Mouse (Mus musculus) stomach, postnatal 0 days (tissue): ENCODE measurements at regions not wholly inside any gene's neighbourhood (a gene's known extent, or its start where the extent isn't known, plus 50 kb on each side); places are given as distances from the start of the nearest gene placed in this dataset.
"Not testable (repeated sequence)": the region's sequence is repeated elsewhere in the genome, so short reads cannot be mapped to it uniquely, and the experiment has no call there.

ENCODE experiments used
- ATAC-seq: fragments of 200-750 bp; cut with Nextera tagmentation; 2 replicates; pipeline ENCODE4 v1.8.0; 2017; ENCODE audit not compliant: low FRiP score, low TSS enrichment
- DNase-seq: peaks from one replicate; pipeline ENCODE4 v3.0.0-alpha.2; 2016; ENCODE audit warnings: low spot score
- H3K27ac ChIP-seq: fragments of 300-500 bp; sonication (generic); replicated peaks from 2 replicates; pipeline ENCODE4 v1.5.1; 2014; ENCODE audit warnings: mild to moderate bottlenecking, control low read depth
- H3K27me3 ChIP-seq: fragments of 300-500 bp; sonication (generic); 2 replicates; pipeline ENCODE4 v1.6.1; 2014; ENCODE audit warnings: low read length; ENCODE audit not compliant: control insufficient read depth, insufficient read depth
- H3K36me3 ChIP-seq: fragments of 300-500 bp; sonication (generic); 2 replicates; pipeline ENCODE4 v1.6.1; 2014; ENCODE audit warnings: low read length, mixed read lengths; ENCODE audit not compliant: control insufficient read depth, insufficient read depth
- H3K4me1 ChIP-seq: fragments of 300-500 bp; sonication (generic); replicated peaks from 2 replicates; pipeline ENCODE4 v1.6.1; 2014; ENCODE audit warnings: antibody characterized with exemption; ENCODE audit not compliant: control insufficient read depth, insufficient read depth
- H3K4me2 ChIP-seq: fragments of 300-500 bp; sonication (generic); replicated peaks from 2 replicates; pipeline ENCODE4 v1.6.1; 2014; ENCODE audit warnings: low read depth, mild to moderate bottlenecking, control low read depth, moderate library complexity
- H3K4me3 ChIP-seq: fragments of 300-500 bp; sonication (generic); 2 replicates; pipeline ENCODE4 v1.5.1; 2014; ENCODE audit warnings: low read depth, low read length, control low read depth
- H3K9ac ChIP-seq: fragments of 300-500 bp; sonication (generic); 2 replicates; pipeline ENCODE4 v1.6.1; 2014; ENCODE audit warnings: mild to moderate bottlenecking, low read length, control low read depth, mixed read lengths
- H3K9me3 ChIP-seq: fragments of 300-500 bp; sonication (generic); 2 replicates; pipeline ENCODE4 v1.6.1; 2016; ENCODE audit warnings: low read length; ENCODE audit not compliant: control insufficient read depth
- CTCF ChIP-seq: IDR thresholded peaks from 2 replicates; pipeline ENCODE4 v1.5.1; 2016; ENCODE audit warnings: antibody characterized with exemption, low read depth, mild to moderate bottlenecking, moderate library complexity
- EP300 ChIP-seq: optimal IDR thresholded peaks from 2 replicates; pipeline ENCODE3; 2016; ENCODE audit warnings: antibody characterized with exemption
- WGBS: fragments of 180-500 bp; shearing (Covaris S2); extraction: QIAGEN DNeasy Blood & Tissue Kit; methylation state at CpG from one replicate; pipeline ENCODE4 v1.1.7; 2014; 5-methylcytosine and 5-hydroxymethylcytosine counted together

DNA sequence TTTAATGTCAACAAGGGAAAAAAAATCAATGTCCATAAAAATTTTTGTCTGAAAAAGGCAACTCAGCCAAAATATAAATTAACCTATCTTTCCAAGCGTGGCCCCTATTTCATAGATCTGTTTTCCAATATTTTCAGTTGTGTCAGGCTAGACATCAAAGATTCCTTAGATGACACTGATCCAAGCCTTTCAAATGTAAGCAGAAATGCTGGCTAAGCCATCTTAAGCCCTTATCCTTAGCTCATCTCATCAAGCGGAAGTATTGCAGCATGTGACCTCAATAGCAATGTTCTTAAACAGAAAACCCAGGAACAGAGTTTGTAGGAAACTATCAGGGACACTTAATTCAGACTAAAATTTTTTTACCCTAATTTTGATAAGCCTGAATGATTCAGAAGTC is 327.8 kb upstream of the Cypt12 start:
- no peaks in the 10 kb centered on the region for H3K9me3 ChIP-seq
- DNase-seq (no peak), ATAC-seq (no peak)
- H3K27me3 ChIP-seq, result no peaks in the 10 kb centered on the region
- no peaks in the 10 kb centered on the region for H3K4me1 ChIP-seq
- no peaks in the 10 kb centered on the region for H3K36me3 ChIP-seq
- H3K27ac ChIP-seq, result no peak overlapping the region
- TF ChIP-seq CTCF, result no peak
- no peak for TF ChIP-seq EP300
- 69% methylated on average over 2 of the region's 2 CpGs for WGBS
- H3K9ac ChIP-seq, result no peak overlapping the region
- H3K4me3 ChIP-seq, result no peak overlapping the region
- H3K4me2 ChIP-seq, result no peak overlapping the region

DNA sequence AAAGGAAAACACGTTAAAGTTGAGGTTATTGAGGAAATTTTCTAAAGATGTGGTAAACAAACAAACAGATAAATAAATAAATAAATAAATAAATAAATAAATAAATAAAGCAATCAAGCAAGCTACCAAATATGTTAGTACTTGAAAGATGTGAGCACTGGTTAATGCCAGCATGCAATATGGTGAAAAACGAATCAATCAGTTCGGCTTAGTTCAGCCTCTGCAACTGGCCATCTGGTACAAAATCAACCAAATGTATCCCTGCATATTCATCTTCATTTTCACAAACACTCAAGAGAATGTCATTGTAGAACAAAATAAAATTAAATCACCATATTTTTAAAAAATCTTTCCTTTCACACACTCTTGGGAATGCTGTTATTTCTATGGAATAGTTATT is 315.7 kb upstream of the Cypt12 start:
- no peak overlapping the region for H3K9ac ChIP-seq
- WGBS, result 77% methylated on average over 3 of the region's 3 CpGs
- H3K4me1 ChIP-seq, result no peaks in the 10 kb centered on the region
- no peaks in the 10 kb centered on the region for H3K9me3 ChIP-seq
- no peak overlapping the region for H3K4me2 ChIP-seq
- DNase-seq (no peak), ATAC-seq (no peak)
- H3K27ac ChIP-seq, result no peak overlapping the region
- no peak overlapping the region for H3K4me3 ChIP-seq
- TF ChIP-seq EP300 (no peak), CTCF (no peak)
- no peaks in the 10 kb centered on the region for H3K27me3 ChIP-seq
- no peaks in the 10 kb centered on the region for H3K36me3 ChIP-seq

DNA sequence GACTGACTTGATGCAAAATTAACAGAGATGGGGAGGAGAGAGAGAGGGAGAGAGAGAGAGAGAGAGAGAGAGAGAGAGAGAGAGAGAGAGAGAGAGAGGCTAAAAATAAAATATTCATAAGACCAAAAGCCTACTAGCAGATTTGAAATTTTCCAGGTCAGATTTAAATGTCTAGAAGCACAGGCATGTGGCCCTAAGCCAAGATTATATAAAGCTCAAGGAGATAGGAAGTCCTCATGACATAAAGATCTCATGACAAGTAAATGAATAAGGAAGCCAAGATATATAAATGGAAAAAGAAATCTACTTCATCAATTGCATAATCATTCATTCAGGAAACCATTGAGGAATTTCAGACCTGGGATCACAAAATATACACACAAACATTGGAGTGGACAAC is 311.9 kb upstream of the Cypt12 start:
- no peaks in the 10 kb centered on the region for H3K4me1 ChIP-seq
- no peak for DNase-seq
- no peak overlapping the region for H3K27ac ChIP-seq
- TF ChIP-seq CTCF (no peak), EP300 (no peak)
- H3K27me3 ChIP-seq, result no peaks in the 10 kb centered on the region
- no peak overlapping the region for H3K4me2 ChIP-seq
- no peaks in the 10 kb centered on the region for H3K36me3 ChIP-seq
- ATAC-seq, result no peak
- H3K9me3 ChIP-seq, result no peaks in the 10 kb centered on the region
- no peak overlapping the region for H3K4me3 ChIP-seq
- no peak overlapping the region for H3K9ac ChIP-seq

DNA sequence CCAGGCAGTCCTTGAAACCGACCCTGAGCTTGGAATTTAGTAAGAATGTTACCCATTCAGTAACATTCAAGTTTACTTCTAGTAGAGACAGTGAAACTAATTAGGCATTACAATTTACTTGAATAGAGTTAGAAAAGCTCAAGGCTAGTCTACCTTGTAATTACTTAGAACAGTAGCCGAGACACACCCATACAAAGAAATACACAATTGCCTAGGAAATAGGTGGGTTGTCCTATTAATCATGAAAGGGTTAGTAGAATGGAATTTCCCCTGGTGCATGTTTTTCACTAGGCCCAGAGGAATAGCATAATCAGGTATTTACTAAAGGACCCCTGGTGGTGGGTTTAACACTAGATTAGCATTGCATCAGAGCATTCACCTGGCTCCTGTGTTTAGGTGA is 288.2 kb upstream of the Cypt12 start:
- WGBS, result 81% methylated on average over 2 of the region's 2 CpGs

DNA sequence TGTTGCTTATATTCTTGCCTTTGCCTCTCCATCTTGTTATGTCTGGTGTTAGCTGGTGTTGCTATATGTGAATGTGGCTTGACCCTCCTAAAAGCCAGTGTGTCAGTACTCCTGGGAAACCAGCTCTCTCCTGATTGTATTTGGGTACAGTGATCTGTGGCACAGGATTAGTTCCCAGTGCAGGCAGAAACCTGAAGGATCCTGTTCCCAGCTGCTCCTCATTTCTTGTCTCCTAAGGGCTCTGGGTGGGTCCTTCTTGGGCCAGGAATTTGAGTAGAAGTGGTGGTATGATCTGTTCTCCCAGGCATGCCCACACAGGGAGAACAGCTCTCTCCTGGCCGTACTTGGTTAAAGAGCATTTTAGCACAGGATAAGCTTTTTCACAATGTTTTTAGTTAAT is 286.2 kb upstream of the Cypt12 start:
- Histone ChIP-seq H3K9ac (no peak overlapping the region), H3K4me3 (no peak overlapping the region), H3K27me3 (no peaks in the 10 kb centered on the region), H3K4me1 (no peaks in the 10 kb centered on the region), H3K27ac (no peak overlapping the region), H3K36me3 (no peaks in the 10 kb centered on the region), H3K9me3 (no peaks in the 10 kb centered on the region), H3K4me2 (no peak overlapping the region)
- TF ChIP-seq CTCF (no peak), EP300 (no peak)
- ATAC-seq (no peak), DNase-seq (no peak)
- 72% methylated on average over 1 of the region's 1 CpGs for WGBS

More for the DNA sequence above, 288.2 kb upstream of the Cypt12 start:
- ATAC-seq, H3K9me3 ChIP-seq, H3K27ac ChIP-seq, H3K4me2 ChIP-seq, DNase-seq, H3K4me3 ChIP-seq, H3K36me3 ChIP-seq, H3K27me3 ChIP-seq, H3K9ac ChIP-seq, H3K4me1 ChIP-seq: not testable (repeated sequence)

DNA sequence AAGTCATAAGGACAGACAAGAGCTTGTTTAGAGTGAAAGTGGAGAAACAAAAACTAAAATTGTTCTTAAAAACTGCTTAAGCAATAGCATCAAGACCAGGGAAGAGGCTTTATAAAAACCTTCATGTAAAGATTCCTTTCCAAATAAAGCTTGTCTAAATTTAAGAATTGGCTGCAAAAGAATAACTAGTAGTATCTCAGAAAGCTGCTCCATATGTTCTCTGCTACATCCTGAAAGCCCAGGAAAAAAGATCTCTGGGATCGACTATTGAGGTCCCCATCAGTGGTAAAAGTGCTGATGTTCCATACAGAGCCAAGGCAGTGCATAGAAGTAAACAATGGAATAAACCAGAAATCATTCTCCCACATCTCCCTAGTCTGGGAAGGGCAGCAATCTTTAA is 281.2 kb upstream of the Cypt12 start:
- no peak for TF ChIP-seq CTCF
- no peak for TF ChIP-seq EP300
- Histone ChIP-seq H3K4me1 (no peaks in the 10 kb centered on the region), H3K4me2 (no peak overlapping the region), H3K4me3 (no peak overlapping the region), H3K27ac (no peak overlapping the region), H3K36me3 (no peaks in the 10 kb centered on the region), H3K27me3 (no peaks in the 10 kb centered on the region), H3K9me3 (no peaks in the 10 kb centered on the region), H3K9ac (no peak overlapping the region)
- no peak for ATAC-seq
- no peak for DNase-seq
- WGBS, result 78% methylated on average over 1 of the region's 1 CpGs
